Mouse (Mus musculus): ENCODE data around the gene BC052040. TPM values are rescaled to one million over a fixed set of nuclear protein-coding genes. Genes with fewer than 3 reads are reported as not detected.
A peak's percentile ranks its signal among the peaks of the same experiment; 100 is the strongest.

The BC052040 gene
- polyA plus RNA-seq (2016; fragmentation: Nextera tagmentation; extraction: Ambion mirVana), result 18.9 TPM in 2 replicates

DNA sequence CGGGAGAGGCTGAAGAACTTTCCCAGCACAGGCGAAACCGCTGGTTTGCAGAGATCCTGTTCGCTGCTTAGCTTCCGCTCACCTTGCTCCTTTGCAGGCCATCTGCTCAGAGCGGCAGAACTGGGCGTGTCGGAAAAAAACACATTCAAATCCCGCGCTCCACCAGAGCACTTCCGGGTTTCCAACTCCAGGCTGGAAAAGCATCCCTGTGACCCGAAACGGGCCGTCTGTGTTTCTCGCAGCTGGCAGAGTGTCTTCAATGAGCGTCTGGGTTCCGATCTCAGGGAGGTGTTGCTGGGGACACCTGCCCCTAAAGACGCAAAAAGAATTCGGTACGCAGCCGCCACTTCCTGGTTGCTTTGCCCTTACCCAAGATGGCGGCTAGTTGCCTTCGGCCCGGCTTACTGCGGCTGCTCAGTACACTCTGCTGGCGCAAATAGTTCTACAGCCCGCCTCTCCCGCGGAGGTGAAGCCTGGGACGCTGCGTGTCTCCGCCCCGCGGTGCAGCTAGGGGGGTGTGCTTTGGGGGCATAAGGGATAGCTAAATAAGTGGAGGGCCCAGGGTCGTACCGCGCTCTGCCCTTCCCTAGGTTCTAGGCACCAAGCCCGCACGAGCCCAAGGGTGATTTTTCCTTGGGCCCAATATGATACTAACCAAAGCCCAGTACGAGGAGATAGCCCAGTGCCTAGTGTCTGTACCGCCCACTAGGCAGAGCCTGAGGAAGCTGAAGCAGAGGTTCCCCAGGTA, at the start of gene BC052040:
Gene BC052040, plus strand, starts transcription at position 476 of the 748 bp plus-strand sequence.
- peak within 1 kb of the TSS; percentile 72 for H3K4me2 ChIP-seq (replicated peaks)
- H3K27me3 ChIP-seq, result no peaks in the 10 kb centered on the region
- WGBS, result under 1% methylated on average over 41 of the region's 41 CpGs

DNA sequence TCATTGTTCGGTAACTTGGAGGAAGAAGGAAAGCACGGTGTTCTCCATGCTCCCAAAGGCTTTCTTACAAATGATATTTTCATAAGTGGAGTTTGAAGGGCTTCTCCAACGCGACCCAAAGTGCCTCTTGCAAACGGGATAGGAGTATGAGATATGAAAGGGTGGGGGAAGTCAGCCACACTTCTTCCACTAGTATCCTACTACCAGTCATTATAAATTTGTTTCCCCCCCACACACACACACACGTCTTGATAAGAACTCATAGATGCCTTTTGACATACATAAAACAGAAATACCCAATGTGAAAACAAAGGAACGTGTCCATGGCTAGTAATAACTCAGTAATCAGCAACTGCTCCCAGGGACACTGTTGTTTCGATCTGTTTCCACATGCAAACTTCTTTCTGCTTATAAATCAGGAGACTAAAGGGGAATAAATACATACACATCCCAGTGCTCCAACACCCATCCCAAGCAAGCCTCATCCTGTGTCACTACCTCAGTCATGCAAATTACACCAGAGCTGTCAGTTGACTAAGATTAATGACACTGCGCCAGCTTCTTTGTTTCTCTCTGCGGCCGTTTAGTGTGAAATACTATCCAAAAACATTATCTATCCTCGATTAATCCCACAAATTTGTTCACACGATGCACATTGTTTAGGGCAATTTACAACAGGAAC, 43.4 kb upstream of the BC052040 start:
- Histone ChIP-seq H3K4me3 (no peak overlapping the region), H3K9ac (no peak overlapping the region), H3K4me2 (replicated peaks) (no peak overlapping the region), H3K4me1 (peaks cover 14% of the 10 kb centered on the region), H3K27me3 (no peaks in the 10 kb centered on the region), H3K36me3 (no peaks in the 10 kb centered on the region), H3K9me3 (replicated peaks) (no peaks in the 10 kb centered on the region), H3K27ac (peak overlapping the region; percentile 80)
- peak; percentile 93 for ATAC-seq (ENCODE audit: low FRiP score)
- WGBS, result 36% methylated on average over 13 of the region's 13 CpGs

More for the DNA sequence above, at the start of gene BC052040:
- Histone ChIP-seq H3K27ac (peak within 1 kb of the TSS; percentile 67; the same call in 1 of the 2 replicates), H3K36me3 (no peaks in the 10 kb centered on the region), H3K9me3 (replicated peaks) (no peaks in the 10 kb centered on the region), H3K9ac (peak within 1 kb of the TSS; percentile 71), H3K4me1 (peaks cover 16% of the 10 kb centered on the region), H3K4me3 (peak within 1 kb of the TSS; percentile 65)
- ATAC-seq (ENCODE audit: low FRiP score), result peak; percentile 97

DNA sequence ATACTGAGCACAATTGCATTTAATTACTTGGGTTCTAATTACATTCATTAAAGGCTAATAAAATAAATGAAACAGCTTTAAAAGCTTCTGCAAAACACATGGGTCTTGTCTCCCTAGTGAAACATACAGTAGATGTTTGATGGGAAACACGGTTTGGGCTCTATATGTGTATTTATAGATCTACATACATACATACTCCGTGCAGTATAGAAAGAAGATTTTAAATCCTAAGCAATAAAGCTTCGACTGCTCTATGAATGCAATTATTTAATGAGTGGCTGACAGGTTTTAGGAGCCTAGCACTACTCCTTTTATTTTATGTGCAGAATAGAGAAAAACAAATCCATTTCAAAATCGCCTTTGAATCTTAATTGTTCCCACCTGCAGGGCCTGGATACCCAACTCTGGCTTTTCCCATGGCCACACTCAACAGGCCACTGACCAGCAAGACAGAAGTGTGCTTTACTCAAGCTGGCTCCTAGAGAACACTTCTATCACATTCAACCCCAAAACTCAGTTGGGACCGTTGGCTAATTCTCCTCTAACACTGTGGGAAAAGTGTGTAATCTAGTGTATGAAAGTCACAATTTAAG, 42.7 kb upstream of the BC052040 start:
- peak; percentile 65; the same call in 1 of the 2 replicates for ATAC-seq (ENCODE audit: low FRiP score)
- H3K9ac ChIP-seq, result no peak overlapping the region
- peak overlapping the region; percentile 80 for H3K27ac ChIP-seq

DNA sequence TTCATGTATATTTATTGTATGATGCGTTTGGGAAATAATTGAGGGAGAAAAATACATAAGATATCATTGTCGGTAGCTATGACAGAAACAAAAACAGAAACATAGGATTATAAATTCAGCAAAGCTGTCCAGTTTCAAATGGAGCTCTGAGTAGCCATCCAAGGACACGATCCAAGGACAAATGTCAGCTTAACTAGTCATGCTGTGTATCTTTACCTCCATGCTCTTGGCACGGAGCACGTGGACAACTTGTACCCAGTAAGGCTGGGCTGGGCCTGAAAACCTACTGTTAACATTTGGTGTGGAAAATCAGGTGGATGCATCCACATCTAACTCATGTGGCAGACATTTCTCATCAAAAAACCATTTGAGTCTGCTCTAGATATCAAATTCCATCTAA, 41.8 kb upstream of the BC052040 start:
- peaks cover 14% of the 10 kb centered on the region for H3K4me1 ChIP-seq
- no peaks in the 10 kb centered on the region for H3K36me3 ChIP-seq
- WGBS, result 95% methylated on average over 5 of the region's 5 CpGs
- no peak overlapping the region for H3K4me2 ChIP-seq (replicated peaks)
- H3K9me3 ChIP-seq (replicated peaks), result no peaks in the 10 kb centered on the region
- no peak overlapping the region for H3K9ac ChIP-seq
- H3K4me3 ChIP-seq, result no peak overlapping the region
- ATAC-seq (ENCODE audit: low FRiP score), result no peak
- no peak overlapping the region for H3K27ac ChIP-seq
- no peaks in the 10 kb centered on the region for H3K27me3 ChIP-seq

More for the DNA sequence above, 42.7 kb upstream of the BC052040 start:
- Histone ChIP-seq H3K4me2 (replicated peaks) (no peak overlapping the region), H3K4me3 (no peak overlapping the region), H3K36me3 (no peaks in the 10 kb centered on the region), H3K9me3 (replicated peaks) (no peaks in the 10 kb centered on the region), H3K27me3 (no peaks in the 10 kb centered on the region), H3K4me1 (peaks cover 14% of the 10 kb centered on the region)
- 43% methylated on average over 5 of the region's 5 CpGs for WGBS

DNA sequence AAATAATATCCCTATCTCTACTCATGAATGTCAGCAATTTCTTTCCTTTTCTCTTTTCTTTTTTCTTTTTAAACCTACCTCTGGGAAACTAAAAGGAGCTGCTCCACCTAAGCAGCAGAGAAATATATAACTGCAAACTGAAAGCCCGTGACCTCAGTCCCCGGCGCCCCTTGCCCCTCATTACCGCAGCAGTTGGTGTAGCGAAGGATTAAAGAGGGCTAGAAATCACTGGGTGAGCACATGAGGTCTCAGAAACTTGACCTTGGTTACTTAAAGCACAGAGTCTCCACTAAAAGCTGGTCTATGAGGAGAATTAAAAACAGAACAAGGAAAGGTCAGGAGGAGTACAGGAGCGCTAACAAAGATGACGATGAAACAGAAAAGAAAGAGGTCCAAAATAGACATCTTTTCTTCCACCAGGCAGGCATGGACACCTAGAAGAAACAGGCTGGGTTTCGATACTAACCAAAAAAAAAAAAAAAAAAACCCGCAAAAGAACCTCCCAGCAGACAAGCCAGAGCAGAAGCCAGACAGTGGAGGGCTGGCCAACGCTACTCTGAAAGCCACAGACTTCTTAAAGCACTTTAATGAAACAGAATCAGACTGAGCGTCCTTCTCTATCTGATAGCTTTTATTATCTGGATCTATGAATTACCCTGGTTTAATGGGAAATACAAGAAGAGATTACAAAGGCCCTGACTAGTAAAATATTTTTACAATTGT, 39.0 kb upstream of the BC052040 start:
- WGBS, result 57% methylated on average over 11 of the region's 11 CpGs
- no peaks in the 10 kb centered on the region for H3K27me3 ChIP-seq
- no peak overlapping the region for H3K9ac ChIP-seq
- peaks cover 13% of the 10 kb centered on the region for H3K4me1 ChIP-seq
- H3K36me3 ChIP-seq, result no peaks in the 10 kb centered on the region
- H3K4me2 ChIP-seq (replicated peaks), result no peak overlapping the region
- no peak overlapping the region for H3K4me3 ChIP-seq
- H3K27ac ChIP-seq, result no peak overlapping the region
- ATAC-seq (ENCODE audit: low FRiP score), result no peak
- H3K9me3 ChIP-seq (replicated peaks), result no peaks in the 10 kb centered on the region

DNA sequence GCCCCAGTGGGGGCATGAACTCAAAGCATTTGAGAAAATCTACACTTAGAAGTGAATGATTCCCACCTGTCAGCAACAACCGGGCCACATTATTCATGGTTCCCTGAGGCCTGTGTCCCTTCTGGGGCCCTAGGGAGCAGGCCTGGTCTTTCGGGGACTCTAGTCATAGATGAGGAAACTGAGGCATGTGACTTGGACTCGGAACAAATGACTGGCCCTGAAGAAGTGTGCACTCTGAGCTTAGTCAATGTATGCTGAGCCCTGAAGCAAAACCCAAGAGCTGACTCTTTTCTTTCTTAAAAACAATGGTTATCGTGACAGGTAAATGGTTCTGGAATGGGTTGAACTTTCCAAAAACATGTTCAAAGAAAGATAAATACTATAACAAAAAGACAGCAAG, 38.3 kb upstream of the BC052040 start:
- H3K9me3 ChIP-seq (replicated peaks), result no peaks in the 10 kb centered on the region
- H3K4me1 ChIP-seq, result peaks cover 7% of the 10 kb centered on the region
- H3K4me2 ChIP-seq (replicated peaks), result no peak overlapping the region
- no peaks in the 10 kb centered on the region for H3K27me3 ChIP-seq
- no peak overlapping the region for H3K27ac ChIP-seq
- H3K9ac ChIP-seq, result no peak overlapping the region
- ATAC-seq (ENCODE audit: low FRiP score), result no peak
- no peak overlapping the region for H3K4me3 ChIP-seq
- 81% methylated on average over 4 of the region's 4 CpGs for WGBS
- no peaks in the 10 kb centered on the region for H3K36me3 ChIP-seq

DNA sequence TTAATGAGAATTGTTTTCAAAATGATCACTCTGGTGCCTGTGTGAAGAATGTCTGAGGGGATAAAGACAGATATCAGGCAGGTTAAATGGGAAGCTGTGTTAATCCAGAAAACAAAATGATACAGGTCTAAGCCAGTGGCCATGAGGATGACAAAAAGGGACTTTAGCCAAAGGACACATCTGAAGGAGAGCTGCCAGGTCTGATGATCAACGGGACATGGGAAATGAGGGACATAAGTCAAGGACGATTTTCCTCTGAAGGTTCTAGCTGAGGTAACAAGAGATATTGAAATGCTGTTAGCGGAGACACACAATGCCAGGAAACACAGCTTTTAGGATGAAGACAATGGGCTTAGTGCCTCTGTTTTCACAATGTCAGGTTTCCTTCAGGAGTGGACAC, 29.6 kb upstream of the BC052040 start:
- H3K4me3 ChIP-seq, result no peak overlapping the region
- no peaks in the 10 kb centered on the region for H3K9me3 ChIP-seq (replicated peaks)
- 90% methylated on average over 3 of the region's 3 CpGs for WGBS
- H3K36me3 ChIP-seq, result no peaks in the 10 kb centered on the region
- H3K9ac ChIP-seq, result no peak overlapping the region
- ATAC-seq (ENCODE audit: low FRiP score), result no peak
- no peaks in the 10 kb centered on the region for H3K27me3 ChIP-seq
- H3K4me2 ChIP-seq (replicated peaks), result no peak overlapping the region
- no peak overlapping the region for H3K27ac ChIP-seq
- no peaks in the 10 kb centered on the region for H3K4me1 ChIP-seq

DNA sequence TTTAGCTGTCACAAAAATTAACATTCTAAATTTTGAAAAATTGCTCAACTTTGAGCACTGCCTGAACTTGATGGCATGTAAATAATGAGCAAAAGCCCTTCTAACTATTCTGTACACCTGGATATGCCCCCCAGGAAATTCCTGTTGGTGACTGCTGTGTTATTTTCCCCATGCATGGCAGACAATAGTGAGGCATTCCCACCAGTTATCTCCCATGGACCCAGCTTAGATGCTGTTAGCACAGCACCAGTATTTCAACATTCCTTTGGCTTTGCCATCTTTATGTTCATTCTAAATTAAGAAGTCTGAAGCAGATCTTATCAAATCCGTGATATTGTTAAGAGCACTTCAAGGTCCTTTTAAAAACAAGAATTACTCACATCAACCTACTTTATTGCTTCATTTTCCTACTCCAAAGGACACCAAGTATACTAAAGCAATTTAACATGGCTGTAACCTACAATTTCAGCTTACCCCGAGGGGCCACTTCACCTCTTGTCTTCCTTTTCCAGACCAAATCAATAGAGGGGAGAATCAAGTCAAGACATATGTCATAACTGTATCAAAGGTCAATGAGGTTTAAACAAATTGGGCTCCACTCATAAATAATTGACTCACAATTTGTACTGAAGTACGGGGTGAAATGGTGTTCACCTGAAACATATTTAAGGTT, 19.2 kb upstream of the BC052040 start:
- WGBS, result 85% methylated on average over 3 of the region's 3 CpGs
- Histone ChIP-seq H3K4me1 (no peaks in the 10 kb centered on the region), H3K27me3 (no peaks in the 10 kb centered on the region), H3K27ac (no peak overlapping the region), H3K36me3 (no peaks in the 10 kb centered on the region), H3K4me2 (replicated peaks) (no peak overlapping the region), H3K4me3 (no peak overlapping the region), H3K9ac (no peak overlapping the region), H3K9me3 (replicated peaks) (no peaks in the 10 kb centered on the region)
- ATAC-seq (ENCODE audit: low FRiP score), result no peak

DNA sequence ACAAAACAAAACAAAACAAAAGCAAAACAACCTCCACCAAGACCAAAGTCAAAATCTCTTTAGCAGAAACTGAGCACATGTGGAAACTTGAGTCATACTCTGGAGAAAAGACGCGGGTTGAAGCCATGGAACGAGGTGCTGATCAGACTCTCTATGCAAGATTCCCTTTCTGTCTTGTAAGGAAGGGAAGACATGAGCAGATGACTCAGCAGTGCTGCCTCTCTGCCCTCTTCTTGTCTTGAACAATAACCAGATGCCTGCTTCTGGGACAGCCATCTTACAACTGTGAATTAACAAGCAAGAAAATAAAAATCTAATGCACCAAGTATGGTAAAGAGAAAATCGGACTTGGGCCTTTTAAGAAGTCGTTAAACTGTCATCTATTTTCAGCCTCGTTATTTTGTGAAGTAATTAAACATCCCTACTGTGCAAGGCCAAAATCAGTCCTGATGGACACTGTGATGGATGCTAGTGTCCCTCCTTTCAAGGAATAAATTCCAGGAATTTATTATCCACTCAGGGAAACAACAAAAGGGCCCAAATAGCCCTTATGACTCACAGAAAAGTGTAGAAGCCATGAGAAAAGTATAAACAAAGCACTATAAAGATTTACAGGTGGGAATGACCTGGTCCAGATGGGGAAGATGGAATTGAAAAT, 18.0 kb upstream of the BC052040 start:
- ATAC-seq (ENCODE audit: low FRiP score), result no peak
- Histone ChIP-seq H3K36me3 (no peaks in the 10 kb centered on the region), H3K4me1 (no peaks in the 10 kb centered on the region), H3K27ac (no peak overlapping the region), H3K4me3 (no peak overlapping the region), H3K27me3 (no peaks in the 10 kb centered on the region), H3K9me3 (replicated peaks) (no peaks in the 10 kb centered on the region), H3K4me2 (replicated peaks) (no peak overlapping the region), H3K9ac (no peak overlapping the region)
- WGBS, result 86% methylated on average over 6 of the region's 6 CpGs

DNA sequence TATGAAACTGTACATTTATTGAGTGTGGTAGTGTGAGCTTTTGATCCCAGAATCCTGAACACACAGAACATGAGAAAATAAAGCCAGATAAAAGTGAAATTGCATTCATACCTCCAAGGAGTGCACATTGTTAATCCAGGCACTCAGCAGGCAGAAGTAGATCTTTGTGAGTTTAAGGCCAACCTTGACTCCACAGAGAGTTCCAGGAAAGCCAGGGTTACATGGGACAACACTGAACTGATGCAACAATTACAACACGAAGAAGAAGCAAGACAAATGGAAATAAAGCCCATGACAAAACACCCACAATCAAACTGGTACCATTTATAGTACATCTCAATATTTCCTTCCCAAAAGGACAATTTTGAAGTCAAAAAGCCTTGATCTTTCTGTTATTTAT, 9.5 kb upstream of the BC052040 start:
- 70% methylated on average over 1 of the region's 1 CpGs for WGBS
- H3K4me2 ChIP-seq (replicated peaks), result no peak overlapping the region
- no peaks in the 10 kb centered on the region for H3K27me3 ChIP-seq
- H3K4me1 ChIP-seq, result no peaks in the 10 kb centered on the region
- no peak overlapping the region for H3K9ac ChIP-seq
- no peaks in the 10 kb centered on the region for H3K36me3 ChIP-seq
- H3K27ac ChIP-seq, result no peak overlapping the region
- ATAC-seq (ENCODE audit: low FRiP score), result no peak
- no peaks in the 10 kb centered on the region for H3K9me3 ChIP-seq (replicated peaks)
- no peak overlapping the region for H3K4me3 ChIP-seq

DNA sequence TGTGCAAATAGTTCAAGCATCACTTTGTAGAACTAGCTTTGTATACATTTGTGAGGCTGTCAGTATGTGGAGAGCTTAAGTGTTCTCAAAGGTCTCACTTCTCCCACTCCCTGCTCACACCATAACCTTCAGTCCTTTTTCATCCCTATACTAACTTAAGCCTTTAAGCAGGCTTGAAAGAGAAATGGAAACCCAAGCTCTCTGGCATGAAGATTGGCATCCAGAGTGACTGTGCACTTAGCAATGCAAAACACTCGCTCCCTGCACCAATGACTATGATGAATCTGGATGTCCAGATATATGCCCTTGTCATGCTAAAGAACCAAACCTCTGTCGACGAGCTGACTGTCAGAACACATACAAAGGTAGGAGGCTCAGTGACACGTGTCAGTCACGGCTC, 6.7 kb upstream of the BC052040 start:
- Histone ChIP-seq H3K27me3 (no peaks in the 10 kb centered on the region), H3K36me3 (no peaks in the 10 kb centered on the region), H3K9me3 (replicated peaks) (no peaks in the 10 kb centered on the region), H3K4me1 (peaks cover 7% of the 10 kb centered on the region; the same call in 1 of the 2 replicates), H3K9ac (no peak overlapping the region), H3K4me2 (replicated peaks) (no peak overlapping the region), H3K4me3 (no peak overlapping the region), H3K27ac (no peak overlapping the region)
- 78% methylated on average over 5 of the region's 5 CpGs for WGBS
- ATAC-seq (ENCODE audit: low FRiP score), result no peak

Data from hindbrain, embryonic 12.5 days (tissue).